ENCODE assay signal across 21 mouse cellular contexts in genomic region chr4:148632013-148632692, GRCm38 (mm10). TPM values are rescaled to one million over a fixed set of nuclear protein-coding genes. Genes with fewer than 3 reads are reported as not detected.
DNase-seq lines count a peak whose midpoint lies in the region; TF ChIP-seq lines count a peak whose summit lies in the region.
"Had no signal": no experiment of that assay in that cellular context is flagged by ENCODE, and none has a peak within 500 bp of the region (broad histone marks: within the 10 kb centered on the region; RNA-seq: fewer than 3 reads in every experiment).

No protein-coding gene starts in this region.

- in situ Hi-C loops in CH12.LX (cut with MboI; ENCODE audit: low pct_ligation_motif_present, low pct_unique_long_range_greater_than_20kb, low sequenced_read_pairs), result no loop called here

- no peak overlapping the region for H3K4me2 ChIP-seq in CH12.LX (ENCODE audit: insufficient read depth, low read depth, poor library complexity, severe bottlenecking)
- H3K4me2 ChIP-seq: forebrain, embryonic 12.5 days; heart, embryonic 11.5 days; limb, embryonic 13.5 days had no signal

- H3K36me3 ChIP-seq in CH12.LX (replicated peaks in 1 of 2; ENCODE audit: control insufficient read depth in 1 of 2, insufficient read depth in 1 of 2, low read length in 1 of 2), result no peaks in the 10 kb centered on the region
- H3K36me3 ChIP-seq: forebrain, embryonic 12.5 days; limb, embryonic 13.5 days had no signal

- peak; percentile 90 for TF ChIP-seq EP300 in CH12.LX (IDR thresholded peaks at IDR 0.05; ENCODE audit: low read length)

- 47% methylated on average over 3 of the region's 3 CpGs for WGBS in lung, adult 2 months

- no peak overlapping the region for H3K27ac ChIP-seq in CH12.LX (ENCODE audit: insufficient read depth, low read depth)
- H3K27ac ChIP-seq: forebrain, embryonic 12.5 days; limb, embryonic 13.5 days; liver, embryonic 14.5 days had no signal

- TF ChIP-seq RAD21 in CH12.LX (IDR thresholded peaks at IDR 0.05; ENCODE audit: low read depth, low read length), result no peak

- no peak for TF ChIP-seq CTCF in CH12.LX (conservative IDR thresholded peaks at IDR 0.05 in 1 of 2, IDR thresholded peaks at IDR 0.05 in 1 of 2; ENCODE audit: low read depth in 2 of 2, low read length in 2 of 2)
- TF ChIP-seq CTCF in lung, adult 2 months (IDR thresholded peaks at IDR 0.05; ENCODE audit: insufficient read depth, low read length), result no peak

- no peak overlapping the region for H3K4me3 ChIP-seq in CH12.LX (replicated peaks in 1 of 3; ENCODE audit: low read depth in 2 of 3, low read length in 2 of 3, poor library complexity in 1 of 3)
- no peak overlapping the region for H3K4me3 ChIP-seq in lung, adult 2 months (replicated peaks; ENCODE audit: extremely low read depth, low read depth, low read length)
- H3K4me3 ChIP-seq: forebrain, embryonic 12.5 days; limb, embryonic 13.5 days had no signal

- H3K79me2 ChIP-seq in CH12.LX (replicated peaks; ENCODE audit: control insufficient read depth, extremely low read depth, insufficient read depth, poor library complexity, severe bottlenecking), result no peaks in the 10 kb centered on the region

- no peaks in the 10 kb centered on the region for H3K9me3 ChIP-seq in CH12.LX (replicated peaks; ENCODE audit: low read length)
- H3K9me3 ChIP-seq: forebrain, embryonic 12.5 days; limb, embryonic 13.5 days had no signal

- no peak for DNase-seq in CH12.LX (ENCODE audit: extremely low read depth)
- peak; percentile 54 for DNase-seq in kidney, adult 9 months
- peak; percentile 44 for DNase-seq in lung, adult 2 months
- peak; percentile 62 for DNase-seq in lung, postnatal 36 days
- DNase-seq in adrenal gland, postnatal 25 days, result no peak
- DNase-seq in urinary bladder, postnatal 14 days (ENCODE audit: low spot score), result no peak
- no peak for DNase-seq in urinary bladder, postnatal 25 days (ENCODE audit: low spot score)
- no peak for DNase-seq in right cerebral cortex, adult 2 months (ENCODE audit: low spot score in 2 of 2)
- DNase-seq: cerebellum, postnatal 10 days; heart, postnatal 36 days; right cerebral cortex, adult 18-20 months had no signal

- H3K4me1 ChIP-seq in CH12.LX (ENCODE audit: control insufficient read depth in 1 of 2, insufficient read depth in 2 of 2), result peaks cover 2 to 26% of the 10 kb centered on the region in 2 experiments; a peak in 3 of 4 replicates
- no peaks in the 10 kb centered on the region; the same call in 1 of the 2 replicates for H3K4me1 ChIP-seq in lung, adult 2 months (ENCODE audit: control insufficient read depth, insufficient read depth, low read length)
- H3K4me1 ChIP-seq: forebrain, embryonic 12.5 days; limb, embryonic 13.5 days had no signal

- no peak overlapping the region for H3K9ac ChIP-seq in CH12.LX (ENCODE audit: insufficient read depth, low read depth)
- H3K9ac ChIP-seq: forebrain, embryonic 12.5 days; limb, embryonic 13.5 days; liver, embryonic 14.5 days had no signal

- dilution Hi-C loops in CH12.LX (cut with MboI; ENCODE audit: extremely low pct_ligation_motif_present, extremely low pct_unique_long_range_greater_than_20kb, low sequenced_read_pairs), result no loop called here

- TF ChIP-seq POLR2A in CH12.LX (IDR thresholded peaks at IDR 0.05; ENCODE audit: low read depth, low read length), result no peak
- no peak for TF ChIP-seq POLR2A in lung, adult 2 months (IDR thresholded peaks at IDR 0.05; ENCODE audit: borderline replicate concordance, extremely low read depth, low read depth, low read length)

- H3K27me3 ChIP-seq in CH12.LX (replicated peaks), result no peaks in the 10 kb centered on the region
- H3K27me3 ChIP-seq: forebrain, embryonic 12.5 days; limb, embryonic 13.5 days; Patski had no signal

TF ChIP-seq in CH12.LX, 34 proteins besides CTCF, POLR2A, EP300 and RAD21:
- TF ChIP-seq CHD2 (IDR thresholded peaks at IDR 0.05; ENCODE audit: low read length), result no peak
- TF ChIP-seq USF1 (IDR thresholded peaks at IDR 0.05; ENCODE audit: low read depth, low read length), result no peak
- no peak for TF ChIP-seq E2F4 (IDR thresholded peaks at IDR 0.05; ENCODE audit: insufficient replicate concordance, low read depth, low read length)
- no peak for TF ChIP-seq GABPA (IDR thresholded peaks at IDR 0.05; ENCODE audit: insufficient replicate concordance, low read depth, low read length)
- TF ChIP-seq CHD1 (IDR thresholded peaks at IDR 0.05; ENCODE audit: low read depth, low read length), result no peak
- TF ChIP-seq IRF4 (IDR thresholded peaks at IDR 0.05; ENCODE audit: low read depth, low read length), result peak; percentile 82
- TF ChIP-seq MAZ (IDR thresholded peaks at IDR 0.05; ENCODE audit: low read depth, low read length), result no peak
- no peak for TF ChIP-seq USF2 (conservative IDR thresholded peaks at IDR 0.05; ENCODE audit: low read depth, low read length)
- no peak for TF ChIP-seq SIN3A (IDR thresholded peaks at IDR 0.05; ENCODE audit: low read length)
- TF ChIP-seq ETS1 (conservative IDR thresholded peaks at IDR 0.05; ENCODE audit: low read depth, low read length), result no peak
- no peak for TF ChIP-seq POLR2AphosphoS2 (IDR thresholded peaks at IDR 0.05; ENCODE audit: low read depth, low read length)
- TF ChIP-seq TBP (conservative IDR thresholded peaks at IDR 0.05; ENCODE audit: low read depth, low read length), result no peak
- TF ChIP-seq KAT2A (IDR thresholded peaks at IDR 0.05; ENCODE audit: insufficient replicate concordance, low read length), result no peak
- TF ChIP-seq HCFC1 (IDR thresholded peaks at IDR 0.05; ENCODE audit: low read depth, low read length), result no peak
- TF ChIP-seq TCF12 (IDR thresholded peaks at IDR 0.05; ENCODE audit: low read depth, low read length), result peak; percentile 54; the same call in 1 of the 2 replicates
- no peak for TF ChIP-seq JUN (IDR thresholded peaks at IDR 0.05; ENCODE audit: insufficient read depth, low read depth, low read length)

RNA-seq across cellular contexts. Expression of gene Tardbp, which starts 5.3 kb away (rescaled TPM):
- total RNA-seq in CH12.LX (2012; rRNA removed), result 176 and 238 TPM in 2 replicates
- 341 and 403 TPM in 2 replicates for total RNA-seq in CH12.LX (2014; rRNA removed)
- polyA plus RNA-seq in CH12.LX (2012; ENCODE audit: insufficient read length, low read depth), result 617 and 618 TPM in 2 replicates
- 56.4 and 112 TPM in 2 replicates for polyA plus RNA-seq in lung, adult 2 months (2012; rRNA removed)
- total RNA-seq in adrenal gland, postnatal 25 days (2021), result 282 and 318 TPM in 2 replicates

RNA-seq across cellular contexts. Expression of gene Gm572, which starts 11.0 kb away (rescaled TPM):
- not detected in 2 replicates for total RNA-seq in CH12.LX (2012; rRNA removed)
- not detected in 2 replicates for total RNA-seq in CH12.LX (2014; rRNA removed)
- not detected in 2 replicates for polyA plus RNA-seq in CH12.LX (2012; ENCODE audit: insufficient read length, low read depth)
- 0.13 TPM in 1 of 2 replicates, not detected in the other for polyA plus RNA-seq in lung, adult 2 months (2012; rRNA removed)
- total RNA-seq in adrenal gland, postnatal 25 days (2021), result not detected in 2 replicates
- total RNA-seq: layer of hippocampus, postnatal 10 days; left cerebral cortex, postnatal 10 days; megakaryocyte-erythroid progenitor cell, adult 5-6 weeks had no signal
- polyA plus RNA-seq: forebrain, embryonic 12.5 days; hindbrain, embryonic 16.5 days; limb, embryonic 13.5 days; liver, embryonic 14.5 days; midbrain, postnatal 0 days; Patski had no signal

RNA-seq across cellular contexts. Expression of gene Masp2, which starts 29.8 kb away (rescaled TPM):
- total RNA-seq in CH12.LX (2012; rRNA removed) (0.85 and 1.3 TPM in 2 replicates), CH12.LX (2014; rRNA removed) (0.11 TPM in 1 of 2 replicates, not detected in the other)
- 0.21 TPM in 1 of 2 replicates, not detected in the other for polyA plus RNA-seq in CH12.LX (2012; ENCODE audit: insufficient read length, low read depth)
- 0.28 and 1.9 TPM in 2 replicates for polyA plus RNA-seq in lung, adult 2 months (2012; rRNA removed)
- total RNA-seq in adrenal gland, postnatal 25 days (2021), result 2.8 and 4.4 TPM in 2 replicates
- polyA plus RNA-seq: midbrain, postnatal 0 days had no signal

RNA-seq across cellular contexts. Expression of gene Srm, which starts 40.9 kb away (rescaled TPM):
- 151 and 213 TPM in 2 replicates for total RNA-seq in CH12.LX (2012; rRNA removed)
- total RNA-seq in CH12.LX (2014; rRNA removed), result 127 and 136 TPM in 2 replicates
- 521 and 640 TPM in 2 replicates for polyA plus RNA-seq in CH12.LX (2012; ENCODE audit: insufficient read length, low read depth)
- polyA plus RNA-seq in lung, adult 2 months (2012; rRNA removed), result 35.5 and 37.1 TPM in 2 replicates
- total RNA-seq in adrenal gland, postnatal 25 days (2021), result 68.3 and 78.6 TPM in 2 replicates

Comparison
In these comparisons a context has a peak if more than half of its experiments do, and no peak if none do; other contexts are left out.
1. DNase-seq: peak in kidney, adult 9 months (single experiment), lung, adult 2 months (single experiment) and lung, postnatal 36 days (single experiment); none in CH12.LX (single experiment), adrenal gland, postnatal 25 days (single experiment), urinary bladder, postnatal 14 days (single experiment), urinary bladder, postnatal 25 days (single experiment) and right cerebral cortex, adult 2 months (0 of 2).